8 mouse cellular contexts compared by ENCODE assay signal in genomic region chr5:111207924-111208659, GRCm38 (mm10).
DNase-seq lines count a peak whose midpoint lies in the region; ATAC-seq lines count a peak whose summit lies in the region.

No protein-coding gene starts in this region.

- 0 out of 2 replicates have a peak, but pooled peaks have one; percentile 36 for ATAC-seq in stomach, embryonic 15.5 days (ENCODE audit: insufficient read depth, low FRiP score, low read depth)

- H3K9me3 ChIP-seq in stomach, embryonic 15.5 days = no peaks in the 10 kb centered on the region

- H3K36me3 ChIP-seq in stomach, embryonic 15.5 days = no peaks in the 10 kb centered on the region

- peak overlapping the region; percentile 37 for H3K4me2 ChIP-seq in stomach, embryonic 15.5 days

- H3K27me3 ChIP-seq in stomach, embryonic 15.5 days (replicated peaks) = no peaks in the 10 kb centered on the region

- H3K9ac ChIP-seq in stomach, embryonic 15.5 days = no peak overlapping the region

- 42% methylated on average over 8 of the region's 8 CpGs for WGBS in stomach, embryonic 15.5 days

- no peak overlapping the region for H3K27ac ChIP-seq in stomach, embryonic 15.5 days

- DNase-seq in left cerebral cortex, postnatal 25 days (ENCODE audit: low spot score in 2 of 2) = peak; percentile 28 to 54
- DNase-seq in left cerebral cortex, adult 11 months (ENCODE audit: low spot score) = no peak
- DNase-seq in adrenal gland, postnatal 25 days = peak; percentile 51
- DNase-seq in heart, adult 18-20 months = peak; percentile 59 to 63
- DNase-seq in kidney, adult 8-10 months = peak; percentile 28 to 51
- peak; percentile 78 for DNase-seq in lung, postnatal 14 days
- no peak for DNase-seq in cerebellum, adult 11-12 months

- no peak overlapping the region for H3K4me3 ChIP-seq in stomach, embryonic 15.5 days (replicated peaks)

- H3K4me1 ChIP-seq in stomach, embryonic 15.5 days = peaks cover 20% of the 10 kb centered on the region

- intact Hi-C loops in left cerebral cortex, postnatal 25 days (cut with DNase I) = loop anchor here (2.0 kb wide), 2 partner anchors 49 to 225 kb away; no protein-coding TSS in a partner anchor

Comparison
In these comparisons a context has a peak if more than half of its experiments do, and no peak if none do; other contexts are left out.
1. DNase-seq: peak in left cerebral cortex, postnatal 25 days (2 of 2), adrenal gland, postnatal 25 days (single experiment), heart, adult 18-20 months (2 of 2), kidney, adult 8-10 months (2 of 2) and lung, postnatal 14 days (single experiment); none in left cerebral cortex, adult 11 months (single experiment) and cerebellum, adult 11-12 months (single experiment).